Mouse (Mus musculus) ES-Bruce4 (cell line): ENCODE measurements around the gene Gse1.

Experiments used
- CTCF ChIP-seq: IDR thresholded peaks from one replicate; pipeline ENCODE4 v1.8.1; 2011; ENCODE audit warnings: low read depth, low read length
- EP300 ChIP-seq: IDR thresholded peaks from 2 replicates; pipeline ENCODE4 v1.6.1; 2011; ENCODE audit warnings: low read depth, low read length; ENCODE audit not compliant: insufficient read depth

GRCm38 (mm10) chr8:120205916-120206315 is 22.3 kb upstream of the Gse1 start:
- TF ChIP-seq CTCF: no peak
- TF ChIP-seq EP300: no peak
